Mouse (Mus musculus) ES-Bruce4 (cell line): ENCODE data around the gene Fam71e2.

Source experiments
- EP300 ChIP-seq: IDR thresholded peaks from 2 replicates; pipeline ENCODE4 v1.6.1; 2011; ENCODE audit warnings: low read depth, low read length; ENCODE audit not compliant: insufficient read depth
- POLR2A ChIP-seq: IDR thresholded peaks from one replicate; pipeline ENCODE4 v1.8.1; 2011; ENCODE audit warnings: low read length; ENCODE audit not compliant: insufficient read depth

DNA sequence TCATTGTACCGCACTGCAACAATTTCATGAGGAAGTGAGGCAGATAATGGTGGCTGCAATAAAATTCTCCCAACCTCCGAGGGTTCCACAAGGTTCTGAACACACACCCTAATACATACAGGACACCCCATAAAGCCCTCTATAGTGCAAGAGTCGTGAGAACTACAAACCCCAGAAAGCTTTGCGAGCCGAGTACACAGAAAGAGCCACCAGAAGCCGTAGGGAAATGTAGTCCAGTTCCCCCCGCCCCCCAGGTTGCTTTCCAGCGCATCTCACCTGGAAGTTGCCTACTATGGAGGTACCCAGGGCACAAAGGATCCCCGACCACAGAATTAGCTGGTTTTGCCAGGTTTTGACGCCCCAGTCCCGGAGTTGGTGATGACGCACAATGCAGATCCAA is 47.6 kb downstream of the Fam71e2 start:
- TF ChIP-seq EP300 (no peak), POLR2A (no peak)
